Mouse (Mus musculus) ZHBTc4 (cell line): ENCODE data around the gene Prtn3.

Source experiments
- DNase-seq: peaks from one replicate; pipeline ENCODE4 v3.0.0-alpha.2; 2011; ENCODE audit warnings: low read depth, low spot score

Prtn3 gene

DNA sequence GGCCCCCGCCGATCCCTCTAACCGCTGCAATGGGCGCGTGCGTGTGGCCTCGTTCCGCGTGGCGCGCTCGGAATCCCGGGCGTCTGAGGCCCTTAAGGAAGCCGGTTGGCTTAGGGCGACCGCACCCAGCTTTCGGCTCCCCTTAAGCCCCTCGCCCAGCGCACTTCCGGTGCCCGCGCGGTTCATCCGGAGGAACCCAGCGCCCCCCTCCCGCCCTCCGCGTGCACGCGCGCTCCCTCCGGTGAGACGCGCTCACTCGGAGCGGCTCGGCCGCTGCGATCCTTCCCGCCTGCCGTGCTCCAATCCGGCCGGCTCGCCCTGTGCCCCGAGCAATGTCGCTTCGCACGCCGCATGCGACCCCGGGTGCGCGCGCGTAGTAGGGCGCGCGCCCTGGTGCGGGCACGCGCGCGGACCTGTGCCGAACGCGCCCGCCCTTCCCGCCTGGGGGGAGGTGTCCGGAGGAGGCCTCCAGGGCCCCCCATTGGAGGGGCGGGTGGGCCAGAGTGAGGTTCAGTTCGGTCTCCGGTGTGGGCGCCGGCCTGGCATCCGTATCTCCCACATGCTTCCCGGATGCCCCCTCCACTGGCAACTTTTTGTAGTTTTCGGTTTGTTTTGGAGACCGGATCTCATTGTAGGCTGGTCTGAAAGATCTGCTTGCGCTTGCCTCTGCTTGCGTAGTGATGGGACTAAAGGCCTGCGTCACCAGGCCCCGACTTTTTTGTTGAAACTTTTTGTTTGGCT, 19.3 kb upstream of the Prtn3 start:
- peak; percentile 90 for DNase-seq

DNA sequence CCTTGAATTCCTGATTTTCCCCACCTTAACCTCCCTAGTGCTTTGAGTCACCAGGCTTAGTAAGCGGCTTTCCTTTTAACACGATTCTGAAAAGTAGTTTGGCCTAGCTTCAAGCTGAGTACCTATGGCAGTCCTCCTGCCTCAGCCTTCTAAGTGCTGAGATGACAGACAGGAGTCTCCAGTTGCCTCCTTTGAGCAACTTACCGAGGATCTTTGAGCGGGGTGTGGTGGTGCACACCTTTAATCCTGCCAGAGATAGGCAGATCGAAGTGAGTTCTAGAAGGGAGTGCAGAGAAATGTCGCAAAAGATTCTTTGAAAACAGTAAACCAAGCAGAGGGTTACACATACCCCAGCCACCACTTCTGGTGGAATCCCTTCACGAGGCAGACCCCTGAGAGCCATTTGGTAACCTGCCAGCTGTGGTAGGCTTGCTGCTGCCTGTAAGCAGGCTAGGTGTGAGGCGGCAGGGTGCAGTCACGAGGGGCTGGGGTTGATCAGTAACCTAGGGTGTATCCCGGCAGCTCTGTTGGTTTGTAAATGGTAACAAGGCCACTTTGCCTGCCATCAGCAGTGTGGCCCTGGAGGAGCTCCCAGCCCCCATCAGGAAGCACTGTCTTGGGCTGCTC, 18.6 kb upstream of the Prtn3 start:
- peak; percentile 79 for DNase-seq

DNA sequence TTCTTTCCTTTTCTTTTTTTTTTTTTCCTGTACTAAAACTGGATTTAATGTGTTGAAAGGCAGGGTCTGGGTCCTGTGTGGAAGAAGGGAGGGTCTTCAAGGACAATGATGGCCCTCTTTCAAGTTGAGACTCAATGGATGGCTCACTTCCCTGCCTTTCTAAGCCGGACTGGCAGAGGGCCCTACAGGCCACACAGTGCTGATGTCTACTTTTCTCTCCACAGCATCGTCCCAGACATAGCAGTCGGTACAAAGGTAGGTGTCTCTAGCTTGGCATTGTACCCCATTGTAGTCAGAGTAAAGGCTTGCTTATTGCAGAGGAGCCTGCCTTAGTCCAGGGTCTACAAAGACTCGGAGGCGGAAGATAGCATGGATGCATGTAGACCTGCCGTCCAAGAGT, 18.0 kb upstream of the Prtn3 start:
- DNase-seq = no peak

DNA sequence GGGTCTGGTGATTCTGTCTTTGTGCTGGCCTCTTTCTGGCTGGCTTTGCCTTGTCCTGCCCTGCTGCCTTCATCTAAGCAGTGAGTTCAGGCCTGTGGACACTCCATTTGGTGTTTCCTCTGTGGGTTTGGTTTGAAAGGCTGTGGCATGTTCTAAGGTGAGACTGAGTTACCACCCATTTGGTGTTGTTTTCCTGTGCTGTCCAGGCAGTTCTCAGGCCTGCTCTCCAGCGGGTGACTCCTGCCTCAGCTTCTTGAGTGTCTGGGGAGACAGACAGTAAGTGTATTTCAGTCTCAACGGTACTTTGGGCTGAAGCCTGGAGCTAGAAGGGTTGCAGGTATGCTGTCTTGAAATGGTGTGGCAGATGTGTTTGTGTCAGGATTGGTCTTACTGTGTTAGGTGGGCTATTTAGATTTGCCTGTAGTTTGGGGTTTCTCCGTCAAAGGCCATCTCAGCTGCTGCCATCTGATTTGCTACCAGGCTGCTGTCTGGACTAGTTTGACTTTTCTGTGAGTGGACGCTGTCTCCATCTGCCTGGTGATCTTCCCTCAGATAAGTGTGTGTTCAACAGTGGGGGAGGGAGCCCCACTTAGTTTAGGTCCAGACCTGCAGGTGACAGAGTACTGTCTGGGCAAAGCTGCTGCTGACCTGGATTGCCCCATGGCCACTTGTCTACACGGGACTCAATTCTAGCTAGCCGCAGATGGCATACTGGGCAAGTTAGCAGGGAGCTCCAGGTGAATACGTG, 17.4 kb upstream of the Prtn3 start:
- DNase-seq = no peak

DNA sequence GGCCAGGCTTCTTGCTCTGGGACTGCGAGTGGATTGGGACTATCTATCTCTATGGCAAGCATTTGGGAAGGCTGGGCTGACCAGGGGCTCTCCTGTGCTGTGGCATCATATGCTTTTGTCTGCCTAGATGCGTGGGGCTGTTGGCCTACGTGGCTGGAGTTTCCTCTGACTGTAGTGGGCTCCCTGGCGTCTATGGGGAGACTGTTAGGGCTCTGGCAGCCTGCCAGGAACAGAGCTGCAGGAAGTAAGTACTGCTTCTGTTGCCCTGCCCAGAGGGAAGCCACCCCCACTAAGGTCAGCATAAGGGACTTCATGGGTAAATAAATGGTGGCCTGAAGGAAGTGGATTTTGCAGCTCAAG, 16.8 kb upstream of the Prtn3 start:
- no peak for DNase-seq

DNA sequence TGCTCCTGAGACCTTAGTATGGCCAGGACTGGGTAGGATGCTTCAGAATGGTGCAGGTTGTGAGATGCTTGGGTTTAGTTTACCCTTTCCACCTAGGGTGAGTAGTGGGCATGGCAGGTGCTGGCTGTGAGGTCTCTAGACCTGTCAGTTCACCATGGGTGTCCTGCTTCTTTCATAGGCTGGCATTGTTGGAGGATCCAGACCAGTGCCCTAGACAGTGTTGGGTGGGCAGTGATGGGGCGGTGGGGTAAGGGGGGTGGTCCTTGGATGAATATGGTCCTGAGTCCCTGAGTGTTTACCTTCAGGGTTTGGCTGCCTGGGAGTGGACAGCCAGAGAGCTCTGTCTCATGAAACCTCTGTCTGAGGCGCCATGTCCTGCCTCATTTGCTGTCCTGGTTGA, 16.4 kb upstream of the Prtn3 start:
- no peak for DNase-seq

DNA sequence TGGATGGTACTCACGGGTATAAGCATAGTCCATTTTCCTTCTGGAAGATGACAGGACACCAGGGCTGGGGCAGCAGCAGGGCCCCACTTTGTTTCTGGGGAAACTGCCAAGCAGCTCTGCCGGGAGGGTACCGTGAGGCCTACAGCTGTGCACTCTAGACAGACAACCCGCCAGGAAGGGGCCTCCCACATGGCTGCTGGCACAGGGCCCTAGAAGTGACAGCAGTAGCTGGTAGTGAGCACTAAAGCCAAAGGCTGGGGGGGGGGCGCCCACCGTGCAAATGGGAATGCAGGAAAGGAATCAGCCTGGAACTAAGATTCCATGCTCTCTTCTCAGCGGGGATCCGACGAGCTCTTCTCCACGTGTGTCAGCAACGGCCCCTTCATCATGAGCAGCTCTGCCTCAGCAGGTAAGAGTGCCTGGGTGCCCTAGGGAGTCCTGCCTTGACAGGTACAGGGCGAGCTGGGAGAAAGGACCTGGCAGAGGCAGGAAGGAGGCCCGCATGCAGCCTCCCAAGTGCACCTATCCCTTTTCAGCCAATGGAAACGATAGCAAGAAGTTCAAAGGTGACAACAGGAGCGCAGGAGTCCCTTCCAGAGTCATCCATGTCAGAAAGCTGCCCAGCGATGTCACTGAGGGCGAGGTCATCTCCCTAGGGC, 15.7 kb upstream of the Prtn3 start:
- DNase-seq = no peak

DNA sequence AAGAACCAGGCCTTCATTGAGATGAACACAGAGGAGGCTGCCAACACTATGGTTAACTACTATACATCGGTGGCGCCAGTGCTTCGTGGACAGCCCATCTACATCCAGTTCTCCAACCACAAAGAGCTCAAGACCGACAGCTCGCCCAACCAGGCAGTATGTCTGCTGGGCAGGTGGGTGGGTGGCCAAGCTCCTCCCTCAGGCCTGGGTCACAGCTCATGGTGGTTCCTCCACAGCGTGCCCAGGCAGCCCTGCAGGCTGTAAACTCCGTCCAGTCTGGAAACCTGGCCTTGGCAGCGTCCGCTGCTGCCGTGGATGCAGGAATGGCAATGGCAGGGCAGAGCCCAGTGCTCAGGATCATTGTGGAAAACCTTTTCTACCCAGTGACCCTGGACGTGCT, 15.2 kb upstream of the Prtn3 start:
- DNase-seq = no peak

DNA sequence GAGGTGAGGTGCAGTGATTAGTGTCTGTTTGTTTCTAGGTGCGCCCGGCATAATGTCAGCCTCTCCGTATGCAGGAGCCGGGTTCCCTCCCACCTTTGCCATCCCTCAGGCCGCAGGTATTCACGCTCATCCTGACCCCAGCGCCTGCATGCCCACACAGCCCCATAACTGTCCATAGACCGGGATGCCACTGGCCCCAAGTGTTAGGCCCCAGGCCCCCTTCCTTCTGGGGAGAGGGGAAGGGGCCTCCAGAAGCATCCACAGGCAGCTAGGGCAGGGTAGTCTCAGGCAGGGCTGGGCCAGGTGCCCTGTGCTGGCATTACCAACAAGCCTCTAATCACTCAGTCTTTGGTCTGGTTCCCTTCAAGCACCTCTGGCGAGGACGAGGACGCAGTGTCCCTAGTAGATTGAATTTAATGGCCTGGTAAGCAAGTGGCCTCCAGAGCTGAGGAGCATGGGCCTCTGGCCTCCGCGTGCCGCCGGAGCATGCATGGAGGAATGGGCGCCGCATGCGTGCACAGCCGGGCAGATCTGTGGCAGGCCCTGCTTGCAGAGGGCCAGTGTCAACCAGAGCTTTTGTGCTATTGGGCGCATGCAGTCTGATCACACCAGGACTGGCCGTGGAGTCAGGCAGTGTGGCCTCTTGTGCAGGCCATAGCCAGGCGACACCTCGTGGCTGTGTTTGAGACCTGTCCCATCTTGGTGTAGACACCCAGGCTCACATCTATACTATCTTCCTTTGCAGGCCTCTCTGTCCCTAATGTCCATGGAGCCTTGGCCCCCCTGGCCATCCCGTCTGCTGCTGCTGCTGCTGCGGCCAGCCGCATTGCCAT, 14.0 kb upstream of the Prtn3 start:
- no peak for DNase-seq

DNA sequence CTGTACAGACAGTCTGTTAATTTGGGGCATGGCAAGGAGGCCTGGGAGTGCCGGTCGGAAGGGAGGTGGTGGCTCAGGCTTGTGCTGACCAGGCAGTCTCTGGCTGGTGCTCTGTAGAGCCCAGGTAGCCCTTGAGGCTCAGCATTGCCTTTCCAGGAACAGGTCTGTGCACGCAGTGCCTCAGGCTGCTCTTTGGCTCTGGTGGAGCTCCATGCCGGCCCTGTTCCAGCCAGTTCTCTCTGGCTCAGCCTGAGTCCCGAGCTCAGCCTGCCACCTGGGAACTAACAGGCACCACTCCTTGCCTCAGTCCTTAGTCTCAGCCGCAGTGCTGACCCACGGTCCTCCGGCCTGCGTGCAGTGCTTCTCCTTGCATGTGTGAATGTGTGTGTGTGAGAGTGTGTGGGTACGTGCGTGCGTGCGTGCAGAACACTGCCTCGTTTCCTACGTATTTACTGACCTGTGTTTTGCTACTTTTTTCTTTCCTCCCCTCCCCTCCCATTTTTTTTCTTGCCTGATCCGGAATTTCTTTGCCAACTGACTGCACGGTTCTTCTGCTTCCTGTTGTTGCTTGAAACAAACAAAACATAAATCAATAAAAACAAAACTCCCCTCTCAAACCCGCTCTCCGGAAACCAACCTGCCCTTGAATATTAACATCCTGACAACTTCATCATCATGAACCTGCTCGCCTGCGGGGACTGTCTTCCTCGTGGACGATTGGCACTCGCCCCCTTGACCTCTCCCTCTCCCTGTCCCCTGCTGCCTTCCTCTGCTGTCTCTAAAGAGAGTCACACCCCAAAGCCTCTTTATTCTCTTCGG, 12.8 kb upstream of the Prtn3 start:
- peak; percentile 91 for DNase-seq

DNA sequence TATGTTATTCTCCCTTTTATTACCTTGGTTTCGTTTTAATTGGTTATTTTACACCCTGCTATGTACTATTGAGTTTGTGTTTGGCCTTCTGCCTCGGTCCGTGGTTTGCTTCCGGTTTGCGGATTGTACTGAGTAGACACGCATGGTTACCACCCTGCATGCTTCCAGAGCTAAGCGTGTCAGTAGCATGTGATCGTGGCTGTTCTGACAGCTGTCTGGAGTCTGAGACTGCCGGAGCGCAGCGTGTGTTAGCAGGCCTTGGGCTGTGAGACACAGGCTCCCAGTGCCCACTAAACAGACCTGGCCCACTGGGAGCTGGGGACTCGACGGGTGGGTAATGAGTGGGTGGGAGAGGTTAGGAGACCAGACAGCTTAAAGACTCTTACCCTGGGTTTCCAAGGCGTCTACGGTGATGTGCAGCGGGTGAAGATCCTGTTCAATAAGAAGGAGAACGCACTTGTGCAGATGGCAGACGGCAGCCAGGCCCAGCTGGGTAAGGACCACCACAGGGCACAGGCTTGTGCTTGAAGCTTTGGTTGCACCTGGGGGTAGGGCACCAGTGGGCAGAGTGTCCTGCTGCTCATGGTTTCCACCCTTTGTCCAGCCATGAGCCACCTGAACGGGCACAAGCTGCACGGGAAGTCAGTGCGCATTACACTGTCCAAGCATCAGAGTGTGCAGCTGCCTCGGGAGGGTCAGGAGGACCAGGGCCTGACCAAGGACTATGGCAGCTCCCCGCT, 12.1 kb upstream of the Prtn3 start:
- no peak for DNase-seq

DNA sequence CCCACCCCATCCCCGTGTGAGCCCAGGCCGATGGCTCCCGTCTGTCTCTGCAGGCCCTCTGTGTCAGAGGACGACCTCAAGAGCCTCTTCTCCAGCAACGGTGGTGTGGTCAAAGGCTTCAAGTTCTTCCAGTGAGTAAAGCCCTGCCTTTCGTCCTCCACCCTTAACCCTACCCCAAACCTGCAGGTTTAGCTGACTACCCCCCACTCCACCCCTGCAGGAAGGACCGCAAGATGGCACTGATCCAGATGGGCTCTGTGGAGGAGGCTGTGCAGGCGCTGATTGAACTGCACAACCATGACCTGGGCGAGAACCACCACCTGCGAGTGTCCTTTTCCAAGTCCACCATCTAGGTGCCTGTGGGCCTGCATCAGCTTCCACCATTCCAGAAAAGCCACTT, 11.4 kb upstream of the Prtn3 start:
- DNase-seq = no peak

DNA sequence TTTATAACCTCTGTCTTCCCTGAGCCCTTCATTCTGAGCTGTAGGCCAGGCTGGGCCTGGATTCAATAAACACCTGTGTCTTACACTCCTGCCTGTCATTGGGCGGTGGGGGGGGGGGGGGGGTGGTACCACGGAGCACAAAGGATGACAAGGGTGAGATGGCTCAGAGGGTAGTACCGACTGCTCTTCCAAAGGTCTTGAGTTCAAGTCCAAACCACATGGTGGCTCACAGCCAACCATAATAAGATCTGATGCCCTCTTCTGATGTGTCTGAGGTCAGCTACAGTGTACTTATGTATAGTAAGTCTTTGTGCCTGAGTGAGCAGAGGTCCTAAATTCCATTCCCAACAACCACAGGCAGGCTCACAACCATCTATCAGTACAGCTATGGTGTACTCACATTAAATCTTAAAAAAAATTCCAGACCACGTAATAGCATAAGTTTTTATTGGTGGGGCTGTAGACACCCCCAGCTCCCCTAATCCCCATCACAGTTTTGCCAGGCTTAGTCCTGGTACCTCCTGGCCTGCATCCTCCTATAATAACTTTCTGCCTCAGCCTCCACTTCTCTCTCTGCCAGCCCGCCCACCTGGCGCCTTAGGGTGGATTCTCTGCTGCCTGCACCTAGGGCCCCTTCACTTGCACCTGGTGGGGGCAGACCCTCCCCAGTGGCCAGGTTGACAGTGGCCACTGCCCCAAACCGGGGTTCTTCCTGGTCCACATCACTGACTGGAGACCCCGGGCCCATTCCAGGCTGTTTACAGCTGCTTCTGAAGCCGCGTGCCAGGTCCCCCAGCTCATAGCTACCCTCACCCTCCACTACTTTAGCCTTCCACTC, 9.7 kb upstream of the Prtn3 start:
- no peak for DNase-seq

DNA sequence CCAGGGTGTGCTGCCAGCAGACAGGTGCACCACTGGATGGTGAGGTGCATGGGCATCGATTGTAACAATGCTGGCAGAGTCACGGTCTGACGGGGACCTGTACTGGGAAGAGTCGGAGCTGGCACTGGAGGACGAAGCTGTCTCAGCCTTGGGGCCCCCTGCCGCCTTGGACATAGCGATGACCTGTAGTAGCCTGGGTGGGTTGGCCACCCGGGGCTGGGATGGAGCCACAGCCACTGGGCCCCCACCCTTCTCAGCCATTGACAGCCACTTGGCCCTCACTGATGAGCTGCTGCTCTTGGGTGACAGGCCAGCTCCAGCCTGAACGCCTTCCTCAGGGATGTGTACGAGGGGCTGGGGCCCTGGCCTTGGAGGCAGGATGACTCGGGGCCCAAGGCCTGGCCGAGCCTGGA, 9.1 kb upstream of the Prtn3 start:
- DNase-seq = no peak

DNA sequence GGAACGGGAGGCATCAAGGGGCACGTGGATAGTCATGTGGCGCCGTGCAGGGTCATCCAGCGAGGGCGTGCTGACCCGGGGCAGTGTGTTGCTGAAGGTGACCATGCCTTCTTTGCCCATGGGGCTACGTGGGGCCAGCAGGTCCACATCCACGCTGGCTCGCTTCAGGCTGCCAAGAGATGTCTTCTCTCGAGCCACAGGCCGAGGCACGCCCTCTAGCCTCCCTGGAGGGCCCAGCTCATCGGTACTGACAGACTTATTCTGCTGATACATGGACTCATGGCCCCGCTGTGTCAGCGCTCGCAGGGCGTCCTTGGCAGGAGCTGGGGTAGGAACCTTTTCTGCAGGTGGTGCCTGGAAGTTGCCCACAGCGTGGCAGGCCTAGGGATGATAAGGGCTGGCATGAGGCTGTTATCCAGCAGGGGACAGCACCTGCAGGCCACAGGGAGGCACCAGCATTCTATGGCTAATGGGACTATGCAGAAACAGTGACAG, 8.4 kb upstream of the Prtn3 start:
- DNase-seq = peak; percentile 48

DNA sequence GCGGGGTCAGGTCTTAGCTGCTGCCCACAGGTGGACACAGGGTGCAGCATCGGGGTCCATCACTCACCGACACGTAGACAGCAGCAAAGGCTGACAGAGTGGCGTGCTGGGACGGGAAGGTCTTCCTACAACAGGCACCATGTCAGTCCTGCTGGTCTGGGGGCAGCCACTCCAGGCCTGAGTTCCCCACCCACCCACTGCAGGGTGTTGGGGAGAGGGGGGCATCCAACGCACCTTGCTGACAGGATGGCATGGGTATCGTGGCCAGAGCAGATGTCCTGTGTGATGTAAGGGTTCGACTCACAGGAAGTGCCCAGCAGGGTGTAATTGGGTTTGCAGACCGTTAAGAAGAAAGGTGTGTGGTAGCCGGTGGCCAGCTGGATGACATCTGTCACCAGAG, 7.7 kb upstream of the Prtn3 start:
- DNase-seq = no peak

DNA sequence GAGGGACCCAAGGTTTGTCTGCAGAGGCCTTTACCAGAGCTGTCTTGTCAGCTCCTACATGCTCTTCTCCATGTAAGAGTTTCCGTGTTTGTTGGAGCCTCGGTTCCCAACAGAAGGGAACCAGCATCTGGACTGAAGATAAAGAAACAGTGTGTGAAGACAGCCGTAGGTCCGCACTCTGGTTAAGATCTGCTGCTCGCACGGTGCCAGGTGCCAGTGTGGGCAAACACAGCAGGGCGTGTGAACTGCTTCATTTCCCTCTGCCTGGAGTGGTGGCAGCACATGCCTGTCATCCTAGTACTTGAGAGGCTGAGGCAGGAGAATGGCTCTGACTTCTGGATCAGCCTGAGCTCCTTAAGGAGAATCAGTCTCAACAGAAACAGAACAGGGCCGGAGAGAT, 2.4 kb upstream of the Prtn3 start:
- DNase-seq = no peak

DNA sequence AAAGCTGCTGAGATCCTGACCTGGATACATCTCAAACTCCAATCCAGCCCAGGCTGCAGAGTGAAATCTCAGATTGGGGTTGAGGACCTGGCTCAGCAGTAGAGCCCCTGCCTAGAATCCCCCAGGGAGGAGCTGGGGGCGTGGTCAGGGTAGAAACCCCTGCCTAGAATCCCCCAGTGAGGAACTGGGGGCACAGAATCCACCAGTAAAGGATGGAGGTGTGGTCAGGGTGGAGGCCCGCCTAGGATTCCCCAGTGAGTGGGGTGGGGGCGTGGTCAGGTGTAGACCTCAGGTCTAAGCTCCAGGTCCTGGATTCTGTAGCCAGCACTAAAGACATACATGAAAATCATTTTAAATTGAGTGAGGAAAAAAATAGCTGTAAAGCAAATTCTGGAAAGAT, 1.4 kb upstream of the Prtn3 start:
- no peak for DNase-seq

DNA sequence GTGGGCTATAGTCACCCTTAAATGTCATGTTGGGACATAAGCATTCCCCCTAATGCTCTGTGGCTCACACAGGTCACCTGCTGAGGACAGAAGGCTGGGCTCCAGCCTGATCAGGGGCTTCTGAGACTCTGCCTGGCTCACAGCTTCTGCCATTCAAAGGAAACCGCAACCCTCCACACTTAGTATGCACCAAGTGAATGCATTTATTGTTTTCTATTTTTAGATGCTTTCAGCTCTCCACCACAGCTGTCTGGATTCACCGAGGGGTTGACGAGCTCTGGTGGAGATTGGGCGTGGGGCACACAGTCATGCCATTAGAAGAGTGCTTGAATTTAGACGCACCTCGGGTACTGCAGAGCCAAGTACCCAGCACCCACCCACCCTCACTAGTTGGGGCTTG, 963 bp upstream of the Prtn3 start:
- no peak for DNase-seq
